Mouse (Mus musculus): ENCODE measurements around the gene Tas2r116. TPM values are rescaled to one million over a fixed set of nuclear protein-coding genes. Genes with fewer than 3 reads are reported as not detected.

The Tas2r116 gene
- polyA plus RNA-seq (2015; fragmentation: Nextera tagmentation; extraction: Ambion mirVana): not detected in 2 replicates

DNA sequence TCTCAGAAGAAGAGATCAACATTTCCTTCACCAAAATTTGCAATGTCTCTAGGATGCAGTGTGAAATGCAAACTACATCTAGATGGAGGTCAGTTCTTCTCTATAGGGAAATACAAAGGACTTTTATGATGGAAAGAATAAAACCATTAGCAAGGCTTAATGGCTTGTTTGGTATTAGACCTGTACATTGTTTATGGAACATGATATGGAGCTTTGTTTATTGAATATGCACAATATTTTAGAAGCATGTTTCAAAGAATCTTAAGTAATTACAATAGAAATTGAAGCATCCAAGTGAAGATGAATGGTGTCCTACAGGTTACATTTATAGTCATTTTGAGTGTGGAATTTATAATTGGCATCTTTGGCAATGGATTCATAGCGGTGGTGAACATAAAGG lies at the start of gene Tas2r116:
Gene Tas2r116, plus strand, starts transcription at position 301 of the 400 bp plus-strand sequence.
- WGBS: 86% methylated on average over 1 of the region's 1 CpGs
- Histone ChIP-seq H3K4me1 (no peaks in the 10 kb centered on the region), H3K27ac (no peak within 1 kb of the TSS), H3K9me3 (replicated peaks) (no peaks in the 10 kb centered on the region), H3K27me3 (no peaks in the 10 kb centered on the region), H3K4me2 (no peak within 1 kb of the TSS), H3K36me3 (no peaks in the 10 kb centered on the region), H3K9ac (no peak within 1 kb of the TSS), H3K4me3 (replicated peaks) (no peak within 1 kb of the TSS)
- ATAC-seq (replicated peaks; ENCODE audit: low FRiP score): no peak

GRCm38 (mm10) chr6:132846842-132847241 lies 8.4 kb upstream of the Tas2r116 start, which contains the start of gene Tas2r123:
TSS of gene Tas2r123 (plus strand) at chr6:132847142.
- Histone ChIP-seq H3K36me3 (no peaks in the 10 kb centered on the region), H3K4me2 (no peak within 1 kb of the TSS), H3K4me3 (replicated peaks) (no peak within 1 kb of the TSS), H3K27me3 (no peaks in the 10 kb centered on the region), H3K4me1 (no peaks in the 10 kb centered on the region), H3K27ac (no peak within 1 kb of the TSS), H3K9me3 (replicated peaks) (no peaks in the 10 kb centered on the region), H3K9ac (no peak within 1 kb of the TSS)
- no peak for ATAC-seq (replicated peaks; ENCODE audit: low FRiP score)
- WGBS: 78% methylated on average over 1 of the region's 1 CpGs

GRCm38 (mm10) chr6:132867708-132868107 lies 12.5 kb downstream of the Tas2r116 start, which contains the start of gene Tas2r110:
TSS of gene Tas2r110 (plus strand) at chr6:132868008.
- Histone ChIP-seq H3K4me2 (no peak within 1 kb of the TSS), H3K9me3 (replicated peaks) (no peaks in the 10 kb centered on the region), H3K4me1 (no peaks in the 10 kb centered on the region), H3K36me3 (no peaks in the 10 kb centered on the region), H3K27ac (no peak within 1 kb of the TSS), H3K27me3 (no peaks in the 10 kb centered on the region), H3K4me3 (replicated peaks) (no peak within 1 kb of the TSS), H3K9ac (no peak within 1 kb of the TSS)
- ATAC-seq (replicated peaks; ENCODE audit: low FRiP score): no peak

GRCm38 (mm10) chr6:132892711-132893110 lies 37.5 kb downstream of the Tas2r116 start, which contains the start of gene Tas2r113:
TSS of gene Tas2r113 (plus strand) at chr6:132893011.
- Histone ChIP-seq H3K4me1 (no peaks in the 10 kb centered on the region), H3K4me2 (no peak within 1 kb of the TSS), H3K9me3 (replicated peaks) (no peaks in the 10 kb centered on the region), H3K27ac (no peak within 1 kb of the TSS), H3K36me3 (no peaks in the 10 kb centered on the region), H3K9ac (no peak within 1 kb of the TSS), H3K4me3 (replicated peaks) (no peak within 1 kb of the TSS), H3K27me3 (no peaks in the 10 kb centered on the region)
- WGBS: 80% methylated on average over 1 of the region's 1 CpGs
- ATAC-seq (replicated peaks; ENCODE audit: low FRiP score): no peak

Other genes with a start within 250 kb of the Tas2r116 start
- not detected in 2 replicates for gene A630073D07Rik, start 203.9 kb upstream of the Tas2r116 start, polyA plus RNA-seq (2015; fragmentation: Nextera tagmentation; extraction: Ambion mirVana)
- gene Tas2r120, start 198.5 kb upstream of the Tas2r116 start, polyA plus RNA-seq (2015; fragmentation: Nextera tagmentation; extraction: Ambion mirVana): not detected in 2 replicates
- gene Tas2r121, start 154.4 kb upstream of the Tas2r116 start, polyA plus RNA-seq (2015; fragmentation: Nextera tagmentation; extraction: Ambion mirVana): not detected in 2 replicates
- not detected in 2 replicates for gene Tas2r122, start 143.5 kb upstream of the Tas2r116 start, polyA plus RNA-seq (2015; fragmentation: Nextera tagmentation; extraction: Ambion mirVana)
- gene Tas2r115, start 117.4 kb upstream of the Tas2r116 start, polyA plus RNA-seq (2015; fragmentation: Nextera tagmentation; extraction: Ambion mirVana): not detected in 2 replicates
- gene Tas2r124, start 100.7 kb upstream of the Tas2r116 start, polyA plus RNA-seq (2015; fragmentation: Nextera tagmentation; extraction: Ambion mirVana): not detected in 2 replicates
- gene Tas2r102, start 93.3 kb upstream of the Tas2r116 start, polyA plus RNA-seq (2015; fragmentation: Nextera tagmentation; extraction: Ambion mirVana): not detected in 2 replicates
- gene Tas2r136, start 77.3 kb upstream of the Tas2r116 start, polyA plus RNA-seq (2015; fragmentation: Nextera tagmentation; extraction: Ambion mirVana): not detected in 2 replicates
- not detected in 2 replicates for gene Tas2r117, start 52.6 kb upstream of the Tas2r116 start, polyA plus RNA-seq (2015; fragmentation: Nextera tagmentation; extraction: Ambion mirVana)
- gene Tas2r123, start 8.3 kb upstream of the Tas2r116 start, polyA plus RNA-seq (2015; fragmentation: Nextera tagmentation; extraction: Ambion mirVana): not detected in 2 replicates
- gene Tas2r110, start 12.6 kb downstream of the Tas2r116 start, polyA plus RNA-seq (2015; fragmentation: Nextera tagmentation; extraction: Ambion mirVana): not detected in 2 replicates
- gene Tas2r113, start 37.6 kb downstream of the Tas2r116 start, polyA plus RNA-seq (2015; fragmentation: Nextera tagmentation; extraction: Ambion mirVana): not detected in 2 replicates
- not detected in 2 replicates for gene Tas2r125, start 54.2 kb downstream of the Tas2r116 start, polyA plus RNA-seq (2015; fragmentation: Nextera tagmentation; extraction: Ambion mirVana)
- gene Tas2r129, start 95.7 kb downstream of the Tas2r116 start, polyA plus RNA-seq (2015; fragmentation: Nextera tagmentation; extraction: Ambion mirVana): not detected in 2 replicates
- gene Tas2r131, start 102.5 kb downstream of the Tas2r116 start, polyA plus RNA-seq (2015; fragmentation: Nextera tagmentation; extraction: Ambion mirVana): not detected in 2 replicates
- gene Tas2r109, start 125.5 kb downstream of the Tas2r116 start, polyA plus RNA-seq (2015; fragmentation: Nextera tagmentation; extraction: Ambion mirVana): not detected in 2 replicates
- not detected in 2 replicates for gene Tas2r103, start 181.7 kb downstream of the Tas2r116 start, polyA plus RNA-seq (2015; fragmentation: Nextera tagmentation; extraction: Ambion mirVana)
- not detected in 2 replicates for gene Tas2r140, start 200.4 kb downstream of the Tas2r116 start, polyA plus RNA-seq (2015; fragmentation: Nextera tagmentation; extraction: Ambion mirVana)
- gene Smim10l1, start 249.5 kb downstream of the Tas2r116 start, polyA plus RNA-seq (2015; fragmentation: Nextera tagmentation; extraction: Ambion mirVana): 85.2 and 93.2 TPM in 2 replicates